Mouse (Mus musculus) liver, embryonic 16.5 days (tissue): ENCODE results near the gene Tapbp. TPM values are rescaled to one million over a fixed set of nuclear protein-coding genes. Genes with fewer than 3 reads are reported as not detected.
"Not testable (repeated sequence)": the region's sequence is repeated elsewhere in the genome, so short reads cannot be mapped to it uniquely, and the experiment has no call there.

Experiments
- ATAC-seq: fragments of 200-750 bp; cut with Nextera tagmentation; 2 replicates; pipeline ENCODE4 v1.8.0; 2017; ENCODE audit warnings: low read depth, mild to moderate bottlenecking, moderate number of reproducible peaks, moderate library complexity
- H3K27ac ChIP-seq: fragments of 300-500 bp; sonication (generic); 2 replicates; pipeline ENCODE4 v1.5.1; 2014; ENCODE audit warnings: mild to moderate bottlenecking, low read length
- H3K27me3 ChIP-seq: fragments of 300-500 bp; sonication (generic); 2 replicates; pipeline ENCODE4 v1.6.1; 2014; ENCODE audit warnings: low read depth, low read length, mixed read lengths; ENCODE audit not compliant: control insufficient read depth, insufficient read depth
- H3K36me3 ChIP-seq: fragments of 300-500 bp; sonication (generic); 2 replicates; pipeline ENCODE4 v1.6.1; 2014; ENCODE audit warnings: mild to moderate bottlenecking; ENCODE audit not compliant: control insufficient read depth, insufficient read depth
- H3K4me1 ChIP-seq: fragments of 300-500 bp; sonication (generic); 2 replicates; pipeline ENCODE4 v1.6.1; 2014; ENCODE audit warnings: low read depth, low read length, mixed read lengths; ENCODE audit not compliant: control insufficient read depth
- H3K4me2 ChIP-seq: fragments of 300-500 bp; sonication (generic); 2 replicates; pipeline ENCODE4 v1.6.1; 2014; ENCODE audit warnings: low read depth, low read length, mixed read lengths
- H3K4me3 ChIP-seq: fragments of 300-500 bp; sonication (generic); 2 replicates; pipeline ENCODE4 v1.5.1; 2014; ENCODE audit warnings: low read depth, mild to moderate bottlenecking, low read length
- H3K9ac ChIP-seq: fragments of 300-500 bp; sonication (generic); 2 replicates; pipeline ENCODE4 v1.6.1; 2014; ENCODE audit warnings: low read depth, low read length
- H3K9me3 ChIP-seq: fragments of 300-500 bp; sonication (generic); replicated peaks from 2 replicates; pipeline ENCODE4 v1.6.1; 2016; ENCODE audit warnings: low read length; ENCODE audit not compliant: control insufficient read depth
- WGBS: fragments of 180-500 bp; shearing (Covaris S2); extraction: QIAGEN DNeasy Blood & Tissue Kit; methylation state at CpG from one replicate; pipeline ENCODE4 v1.1.7; 2014; ENCODE audit not compliant: insufficient replicate concordance; 5-methylcytosine and 5-hydroxymethylcytosine counted together
- polyA plus RNA-seq: library from polyadenylated mRNA; unstranded; fragments of >200 nt; fragmentation: Nextera tagmentation; extraction: Ambion mirVana; gene quantifications from 2 replicates; pipeline ENCODE4 v1.2.1, GENCODE M21; 2015

The Tapbp gene
- polyA plus RNA-seq, 1 experiment from 2014 or later: 34.6 TPM

- H3K9ac ChIP-seq: no peak overlapping the region
- WGBS: 55% methylated on average over 2 of the region's 2 CpGs
- H3K4me3 ChIP-seq: no peak overlapping the region
- no peaks in the 10 kb centered on the region for H3K9me3 ChIP-seq
- peaks cover 17% of the 10 kb centered on the region for H3K4me1 ChIP-seq
- no peaks in the 10 kb centered on the region for H3K27me3 ChIP-seq
- H3K27ac ChIP-seq: no peak overlapping the region
- ATAC-seq: no peak
- peaks cover 6% of the 10 kb centered on the region for H3K36me3 ChIP-seq
- H3K4me2 ChIP-seq: no peak overlapping the region
Measured at GRCm38 (mm10) chr17:33891357-33891756, 24.3 kb upstream of the Tapbp start.

GRCm38 (mm10) chr17:33891892-33892291 is 23.8 kb upstream of the Tapbp start:
- WGBS: 62% methylated on average over 6 of the region's 6 CpGs
- peaks cover 17% of the 10 kb centered on the region for H3K4me1 ChIP-seq
- H3K27me3 ChIP-seq, H3K36me3 ChIP-seq, H3K4me2 ChIP-seq, H3K27ac ChIP-seq, H3K4me3 ChIP-seq, H3K9me3 ChIP-seq, H3K9ac ChIP-seq, ATAC-seq: not testable (repeated sequence)

GRCm38 (mm10) chr17:33892429-33892828 is 23.3 kb upstream of the Tapbp start:
- Histone ChIP-seq H3K36me3 (no peaks in the 10 kb centered on the region), H3K9me3 (no peaks in the 10 kb centered on the region), H3K4me3 (no peak overlapping the region), H3K4me2 (no peak overlapping the region), H3K27me3 (no peaks in the 10 kb centered on the region), H3K4me1 (peaks cover 20% of the 10 kb centered on the region), H3K9ac (no peak overlapping the region), H3K27ac (no peak overlapping the region)
- no peak for ATAC-seq
- 38% methylated on average over 7 of the region's 7 CpGs for WGBS

GRCm38 (mm10) chr17:33893011-33893410 is 22.7 kb upstream of the Tapbp start:
- ATAC-seq, H3K9me3 ChIP-seq, H3K9ac ChIP-seq, H3K27ac ChIP-seq, H3K27me3 ChIP-seq, H3K36me3 ChIP-seq, H3K4me2 ChIP-seq, H3K4me3 ChIP-seq: not testable (repeated sequence)
- WGBS: 65% methylated on average over 4 of the region's 4 CpGs
- H3K4me1 ChIP-seq: peaks cover 19% of the 10 kb centered on the region

- Histone ChIP-seq H3K36me3 (no peaks in the 10 kb centered on the region), H3K4me1 (peaks cover 37% of the 10 kb centered on the region), H3K4me2 (no peak overlapping the region), H3K4me3 (no peak overlapping the region), H3K9me3 (no peaks in the 10 kb centered on the region), H3K9ac (no peak overlapping the region), H3K27me3 (no peaks in the 10 kb centered on the region), H3K27ac (no peak overlapping the region; the same call in 1 of the 2 replicates)
- WGBS: 14% methylated on average over 6 of the region's 6 CpGs
- no peak for ATAC-seq
Measured at GRCm38 (mm10) chr17:33897114-33897794, 18.4 kb upstream of the Tapbp start.

GRCm38 (mm10) chr17:33898193-33898592 is 17.5 kb upstream of the Tapbp start:
- not testable (repeated sequence) for H3K36me3 ChIP-seq, H3K4me3 ChIP-seq, H3K9me3 ChIP-seq, H3K9ac ChIP-seq, H3K27me3 ChIP-seq, ATAC-seq, H3K4me2 ChIP-seq
- WGBS: 61% methylated on average over 4 of the region's 4 CpGs
- peak overlapping the region; percentile 50 for H3K27ac ChIP-seq
- peaks cover 46% of the 10 kb centered on the region for H3K4me1 ChIP-seq

GRCm38 (mm10) chr17:33899642-33900041 is 16.1 kb upstream of the Tapbp start:
- peak overlapping the region; percentile 82 for H3K27ac ChIP-seq
- H3K4me2 ChIP-seq: no peak overlapping the region
- H3K9ac ChIP-seq: peak overlapping the region; percentile 13; the same call in 1 of the 2 replicates
- H3K4me1 ChIP-seq: peaks cover 50% of the 10 kb centered on the region
- WGBS: 14% methylated on average over 4 of the region's 4 CpGs
- H3K27me3 ChIP-seq: no peaks in the 10 kb centered on the region
- H3K36me3 ChIP-seq: no peaks in the 10 kb centered on the region
- ATAC-seq: peak; percentile 81
- H3K9me3 ChIP-seq: no peaks in the 10 kb centered on the region
- H3K4me3 ChIP-seq: no peak overlapping the region

GRCm38 (mm10) chr17:33900281-33900988 is 15.3 kb upstream of the Tapbp start:
- H3K9me3 ChIP-seq: no peaks in the 10 kb centered on the region
- WGBS: 47% methylated on average over 7 of the region's 7 CpGs
- H3K36me3 ChIP-seq: no peaks in the 10 kb centered on the region
- no peaks in the 10 kb centered on the region for H3K27me3 ChIP-seq
- no peak overlapping the region for H3K4me2 ChIP-seq
- peak overlapping the region; percentile 13; the same call in 1 of the 2 replicates for H3K9ac ChIP-seq
- H3K4me1 ChIP-seq: peaks cover 50% of the 10 kb centered on the region
- H3K4me3 ChIP-seq: no peak overlapping the region
- peak; percentile 16; the same call in 1 of the 2 replicates for ATAC-seq
- H3K27ac ChIP-seq: peak overlapping the region; percentile 82

- 83% methylated on average over 4 of the region's 4 CpGs for WGBS
- Histone ChIP-seq H3K4me3 (no peak overlapping the region), H3K9ac (no peak overlapping the region), H3K27me3 (no peaks in the 10 kb centered on the region), H3K4me2 (no peak overlapping the region), H3K36me3 (no peaks in the 10 kb centered on the region), H3K9me3 (no peaks in the 10 kb centered on the region), H3K27ac (no peak overlapping the region), H3K4me1 (peaks cover 50% of the 10 kb centered on the region)
- ATAC-seq: no peak
Measured at GRCm38 (mm10) chr17:33900989-33901314, 14.7 kb upstream of the Tapbp start.
